Mouse (Mus musculus) kidney, embryonic 16.5 days (tissue): ENCODE results near the gene Nxn. TPM values are rescaled to one million over a fixed set of nuclear protein-coding genes. Genes with fewer than 3 reads are reported as not detected.
"Not testable (repeated sequence)": the region's sequence is repeated elsewhere in the genome, so short reads cannot be mapped to it uniquely, and the experiment has no call there.

Experiments
- ATAC-seq: fragments of 200-750 bp; cut with Nextera tagmentation; 2 replicates; pipeline ENCODE4 v1.8.0; 2017; ENCODE audit warnings: moderate TSS enrichment; ENCODE audit not compliant: low FRiP score, low TSS enrichment
- H3K27ac ChIP-seq: fragments of 300-500 bp; sonication (generic); 2 replicates; pipeline ENCODE4 v1.5.1; 2014; ENCODE audit warnings: low read length
- H3K27me3 ChIP-seq: fragments of 300-500 bp; sonication (generic); 2 replicates; pipeline ENCODE4 v1.6.1; 2014; ENCODE audit warnings: low read length, control low read depth, mixed read lengths; ENCODE audit not compliant: insufficient read depth
- H3K36me3 ChIP-seq: fragments of 300-500 bp; sonication (generic); 2 replicates; pipeline ENCODE4 v1.6.1; 2014; ENCODE audit warnings: low read length, control low read depth, mixed read lengths; ENCODE audit not compliant: insufficient read depth
- H3K4me1 ChIP-seq: fragments of 300-500 bp; sonication (generic); 2 replicates; pipeline ENCODE4 v1.6.1; 2014; ENCODE audit warnings: low read length, control low read depth, mixed read lengths; ENCODE audit not compliant: insufficient read depth
- H3K4me2 ChIP-seq: fragments of 300-500 bp; sonication (generic); replicated peaks from 2 replicates; pipeline ENCODE4 v1.6.1; 2014; ENCODE audit warnings: low read depth, low read length
- H3K4me3 ChIP-seq: fragments of 300-500 bp; sonication (generic); 2 replicates; pipeline ENCODE4 v1.5.1; 2014; ENCODE audit warnings: mild to moderate bottlenecking, low read length
- H3K9ac ChIP-seq: fragments of 300-500 bp; sonication (generic); replicated peaks from 2 replicates; pipeline ENCODE4 v1.6.1; 2014; ENCODE audit warnings: low read length
- H3K9me3 ChIP-seq: fragments of 300-500 bp; sonication (generic); 2 replicates; pipeline ENCODE4 v1.6.1; 2016; ENCODE audit warnings: low read length, control low read depth
- WGBS: fragments of 180-500 bp; shearing (Covaris S2); extraction: QIAGEN DNeasy Blood & Tissue Kit; methylation state at CpG from one replicate; pipeline ENCODE4 v1.1.7; 2014; 5-methylcytosine and 5-hydroxymethylcytosine counted together
- polyA plus RNA-seq: library from polyadenylated mRNA; unstranded; fragments of >200 nt; fragmentation: Nextera tagmentation; extraction: Ambion mirVana; gene quantifications from 2 replicates; pipeline ENCODE4 v1.2.1, GENCODE M21; 2015

The Nxn gene
- polyA plus RNA-seq, 1 experiment from 2014 or later = 26.9 TPM

- no peak for ATAC-seq
- Histone ChIP-seq H3K4me2 (no peak overlapping the region), H3K9me3 (no peaks in the 10 kb centered on the region), H3K27ac (no peak overlapping the region), H3K4me3 (no peak overlapping the region), H3K36me3 (peaks cover 35% of the 10 kb centered on the region), H3K27me3 (no peaks in the 10 kb centered on the region), H3K9ac (no peak overlapping the region), H3K4me1 (no peaks in the 10 kb centered on the region)
Observed at GRCm38 (mm10) chr11:76225051-76225450, 173.9 kb downstream of the Nxn start.

GRCm38 (mm10) chr11:76224631-76225030, 174.3 kb downstream of the Nxn start:
- Histone ChIP-seq H3K4me3 (no peak overlapping the region), H3K36me3 (peaks cover 35% of the 10 kb centered on the region), H3K4me2 (no peak overlapping the region), H3K9ac (no peak overlapping the region), H3K9me3 (no peaks in the 10 kb centered on the region), H3K4me1 (no peaks in the 10 kb centered on the region), H3K27me3 (no peaks in the 10 kb centered on the region), H3K27ac (no peak overlapping the region)
- no peak for ATAC-seq
- 89% methylated on average over 5 of the region's 5 CpGs for WGBS

GRCm38 (mm10) chr11:76217390-76217800, 181.5 kb downstream of the Nxn start, which contains the start of the genes Dbil5 and Gemin4:
TSS of gene Dbil5 (plus strand) at chr11:76217608.
TSS of gene Gemin4 (minus strand) at chr11:76217664.
- 0 out of 2 replicates have a peak, but pooled peaks cover 11% of the 10 kb centered on the region for H3K4me1 ChIP-seq
- 0% methylated on average over 35 of the region's 35 CpGs for WGBS
- H3K36me3 ChIP-seq = peaks cover 26% of the 10 kb centered on the region
- H3K27ac ChIP-seq = peak within 1 kb of the TSS; percentile 92
- H3K4me3 ChIP-seq = peak within 1 kb of the TSS; percentile 80
- no peaks in the 10 kb centered on the region for H3K9me3 ChIP-seq
- peak; percentile 98 for ATAC-seq
- peak within 1 kb of the TSS; percentile 94 for H3K9ac ChIP-seq
- no peaks in the 10 kb centered on the region for H3K27me3 ChIP-seq
- H3K4me2 ChIP-seq = peak within 1 kb of the TSS; percentile 80

DNA sequence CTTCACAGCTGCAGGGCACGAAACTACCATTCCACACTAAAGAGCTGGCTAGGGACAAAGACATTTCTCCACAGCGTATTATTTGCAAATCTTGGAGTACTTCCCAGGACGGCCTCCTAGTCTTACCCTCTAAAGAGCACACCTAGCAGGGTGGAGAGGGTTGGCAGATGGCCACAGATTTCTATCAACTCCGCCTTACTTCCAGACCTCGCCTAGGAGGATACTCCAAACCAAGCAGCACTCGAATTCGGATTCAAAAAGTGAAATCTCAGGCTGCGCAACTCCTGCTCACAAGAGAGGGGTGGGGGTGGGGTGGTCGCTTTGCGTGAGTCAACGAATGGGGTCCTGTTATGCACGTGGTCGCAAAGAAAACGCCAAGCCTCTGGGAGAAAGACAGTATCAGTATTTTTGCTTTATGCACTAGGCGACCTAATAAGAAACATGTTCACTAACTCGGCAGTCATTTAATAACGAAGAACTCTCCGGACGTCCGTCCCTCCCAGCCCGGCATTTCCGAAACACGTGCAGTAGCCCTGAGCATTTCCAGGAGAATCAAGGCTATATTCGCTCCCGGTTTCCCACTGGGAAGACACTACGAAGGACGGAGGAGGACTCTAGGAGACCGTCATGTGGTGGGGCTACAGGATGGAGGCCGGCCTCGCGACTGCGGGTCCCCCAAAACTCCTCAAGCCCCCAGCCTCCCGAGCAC, 182.1 kb downstream of the Nxn start:
- peak overlapping the region; percentile 94 for H3K9ac ChIP-seq
- peak overlapping the region; percentile 92 for H3K27ac ChIP-seq
- H3K36me3 ChIP-seq = peaks cover 27% of the 10 kb centered on the region
- ATAC-seq = peak; percentile 37
- peak overlapping the region; percentile 80 for H3K4me3 ChIP-seq
- H3K27me3 ChIP-seq = no peaks in the 10 kb centered on the region
- H3K4me1 ChIP-seq = 0 out of 2 replicates have a peak, but pooled peaks cover 11% of the 10 kb centered on the region
- peak overlapping the region; percentile 80 for H3K4me2 ChIP-seq
- WGBS = 2% methylated on average over 33 of the region's 33 CpGs
- H3K9me3 ChIP-seq = no peaks in the 10 kb centered on the region

DNA sequence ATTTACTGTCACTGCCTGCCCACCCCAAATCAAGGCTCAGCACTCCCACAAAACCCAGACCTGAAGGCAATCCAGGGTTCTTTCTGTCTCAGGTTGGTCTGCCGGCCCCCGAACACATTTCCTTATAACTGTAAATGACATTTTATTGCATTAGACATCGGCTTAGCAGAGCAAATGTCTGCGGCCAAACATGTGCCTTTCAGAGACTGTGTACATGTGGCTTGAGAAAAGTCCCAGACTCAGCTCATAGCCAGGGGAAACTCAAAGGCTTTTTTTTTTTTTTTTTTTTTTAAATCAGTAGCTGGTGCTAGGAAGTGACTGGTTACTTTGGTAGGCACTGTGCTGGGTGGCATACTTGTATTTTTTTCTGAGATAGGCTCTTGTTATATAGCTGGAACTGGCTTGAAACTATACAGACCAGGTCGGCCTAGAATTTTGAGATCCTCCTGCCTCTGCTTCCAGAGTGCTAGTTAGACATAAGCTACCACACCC, 182.8 kb downstream of the Nxn start:
- Histone ChIP-seq H3K27ac (peak overlapping the region; percentile 92; the same call in 1 of the 2 replicates), H3K4me3 (peak overlapping the region; percentile 80), H3K4me1 (0 out of 2 replicates have a peak, but pooled peaks cover 11% of the 10 kb centered on the region), H3K9ac (peak overlapping the region; percentile 94), H3K9me3 (no peaks in the 10 kb centered on the region), H3K4me2 (peak overlapping the region; percentile 80), H3K27me3 (no peaks in the 10 kb centered on the region), H3K36me3 (peaks cover 23% of the 10 kb centered on the region)
- WGBS = 88% methylated on average over 5 of the region's 5 CpGs
- no peak for ATAC-seq

DNA sequence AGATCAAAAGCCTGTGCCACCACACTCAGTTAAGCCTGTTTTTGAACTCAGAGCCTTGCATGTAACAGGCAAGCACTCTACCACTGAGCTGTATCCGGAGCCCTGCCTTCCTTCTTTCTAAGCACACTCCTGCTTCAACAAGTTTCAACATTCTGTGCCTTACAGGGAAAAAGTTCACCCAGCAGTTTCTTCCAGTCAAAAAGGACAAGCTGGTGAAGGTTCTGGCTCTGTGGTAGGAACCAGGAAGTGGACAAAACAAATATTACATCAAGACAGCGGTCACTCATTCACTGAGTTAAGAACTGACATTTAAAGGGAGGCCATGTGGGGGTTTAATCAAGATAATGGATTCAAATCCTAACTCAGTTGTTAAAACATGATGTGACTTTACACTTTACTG, 183.9 kb downstream of the Nxn start:
- Histone ChIP-seq H3K9ac (no peak overlapping the region), H3K27ac (no peak overlapping the region), H3K36me3 (peaks cover 21% of the 10 kb centered on the region), H3K4me3 (no peak overlapping the region), H3K27me3 (no peaks in the 10 kb centered on the region), H3K4me1 (0 out of 2 replicates have a peak, but pooled peaks cover 11% of the 10 kb centered on the region), H3K9me3 (no peaks in the 10 kb centered on the region), H3K4me2 (no peak overlapping the region)
- ATAC-seq = no peak
- 94% methylated on average over 2 of the region's 2 CpGs for WGBS

GRCm38 (mm10) chr11:76213841-76214240, 185.1 kb downstream of the Nxn start:
- H3K9ac ChIP-seq = no peak overlapping the region
- WGBS = 90% methylated on average over 5 of the region's 5 CpGs
- 0 out of 2 replicates have a peak, but pooled peaks cover 11% of the 10 kb centered on the region for H3K4me1 ChIP-seq
- peaks cover 28% of the 10 kb centered on the region for H3K36me3 ChIP-seq
- H3K9me3 ChIP-seq = no peaks in the 10 kb centered on the region
- no peaks in the 10 kb centered on the region for H3K27me3 ChIP-seq
- H3K4me2 ChIP-seq = no peak overlapping the region
- no peak for ATAC-seq
- no peak overlapping the region for H3K4me3 ChIP-seq
- no peak overlapping the region for H3K27ac ChIP-seq

- not testable (repeated sequence) for H3K9me3 ChIP-seq, H3K27ac ChIP-seq, H3K27me3 ChIP-seq, H3K4me3 ChIP-seq, ATAC-seq, H3K9ac ChIP-seq, H3K4me1 ChIP-seq, H3K4me2 ChIP-seq
- 86% methylated on average over 4 of the region's 6 CpGs for WGBS
- H3K36me3 ChIP-seq = peaks cover 30% of the 10 kb centered on the region
Observed at GRCm38 (mm10) chr11:76211595-76211994, 187.3 kb downstream of the Nxn start.

- no peak for ATAC-seq
- no peaks in the 10 kb centered on the region for H3K27me3 ChIP-seq
- 81% methylated on average over 13 of the region's 13 CpGs for WGBS
- H3K36me3 ChIP-seq = peaks cover 30% of the 10 kb centered on the region
- H3K4me3 ChIP-seq = no peak overlapping the region
- H3K27ac ChIP-seq = no peak overlapping the region
- H3K9me3 ChIP-seq = no peaks in the 10 kb centered on the region
- H3K9ac ChIP-seq = no peak overlapping the region
- H3K4me1 ChIP-seq = no peaks in the 10 kb centered on the region
- H3K4me2 ChIP-seq = no peak overlapping the region
Observed at GRCm38 (mm10) chr11:76210228-76210985, 188.5 kb downstream of the Nxn start.
